Mouse (Mus musculus) embryonic facial prominence, embryonic 14.5 days (tissue): ENCODE measurements at regions not wholly inside any gene's neighbourhood (a gene's known extent, or its start where the extent isn't known, plus 50 kb on each side); places are given as distances from the start of the nearest gene placed in this dataset.

ENCODE experiments used
- ATAC-seq: fragments of 200-750 bp; cut with Nextera tagmentation; 2 replicates; pipeline ENCODE4 v1.8.0; 2017; ENCODE audit warnings: low read depth, moderate number of reproducible peaks, moderate TSS enrichment
- DNase-seq: peaks from one replicate; pipeline ENCODE4 v3.0.0-alpha.2; 2015; ENCODE audit warnings: low spot score
- H3K27ac ChIP-seq: fragments of 300-500 bp; sonication (generic); replicated peaks from 2 replicates; pipeline ENCODE4 v1.5.1; 2014; ENCODE audit warnings: low read depth, mild to moderate bottlenecking, low read length, moderate library complexity
- H3K27me3 ChIP-seq: fragments of 300-500 bp; sonication (generic); replicated peaks from 2 replicates; pipeline ENCODE4 v1.6.1; 2014; ENCODE audit warnings: low read length; ENCODE audit not compliant: control insufficient read depth, insufficient read depth
- H3K36me3 ChIP-seq: fragments of 300-500 bp; sonication (generic); 2 replicates; pipeline ENCODE4 v1.6.1; 2014; ENCODE audit warnings: low read length, mixed read lengths; ENCODE audit not compliant: control insufficient read depth, insufficient read depth
- H3K4me1 ChIP-seq: fragments of 300-500 bp; sonication (generic); 2 replicates; pipeline ENCODE4 v1.6.1; 2014; ENCODE audit warnings: antibody characterized with exemption, low read length; ENCODE audit not compliant: control insufficient read depth, insufficient read depth
- H3K4me2 ChIP-seq: fragments of 300-500 bp; sonication (generic); 2 replicates; pipeline ENCODE4 v1.6.1; 2014; ENCODE audit warnings: low read depth, mild to moderate bottlenecking, low read length, moderate library complexity, mixed read lengths
- H3K4me3 ChIP-seq: fragments of 300-500 bp; sonication (generic); 2 replicates; pipeline ENCODE4 v1.5.1; 2014; ENCODE audit warnings: low read depth, mild to moderate bottlenecking, low read length
- H3K9ac ChIP-seq: fragments of 300-500 bp; sonication (generic); 2 replicates; pipeline ENCODE4 v1.6.1; 2014; ENCODE audit warnings: low read depth, mild to moderate bottlenecking, low read length, moderate library complexity, mixed read lengths
- H3K9me3 ChIP-seq: fragments of 300-500 bp; sonication (generic); 2 replicates; pipeline ENCODE4 v1.6.1; 2016; ENCODE audit warnings: low read length; ENCODE audit not compliant: control insufficient read depth
- WGBS: fragments of 180-500 bp; shearing (Covaris S2); extraction: QIAGEN DNeasy Blood & Tissue Kit; methylation state at CpG from one replicate; pipeline ENCODE4 v1.1.7; 2014; 5-methylcytosine and 5-hydroxymethylcytosine counted together

GRCm38 (mm10) chr6:148571651-148572050 is 127.5 kb upstream of the Tmtc1 start:
- Histone ChIP-seq H3K4me1 (no peaks in the 10 kb centered on the region), H3K9ac (no peak overlapping the region), H3K9me3 (no peaks in the 10 kb centered on the region), H3K27ac (no peak overlapping the region), H3K36me3 (no peaks in the 10 kb centered on the region), H3K27me3 (no peaks in the 10 kb centered on the region), H3K4me3 (no peak overlapping the region), H3K4me2 (no peak overlapping the region)
- WGBS, result 68% methylated on average over 3 of the region's 3 CpGs
- no peak for ATAC-seq
- DNase-seq, result no peak

GRCm38 (mm10) chr6:148564146-148564545 is 120.0 kb upstream of the Tmtc1 start:
- Histone ChIP-seq H3K36me3 (no peaks in the 10 kb centered on the region), H3K27me3 (no peaks in the 10 kb centered on the region), H3K4me3 (no peak overlapping the region), H3K4me1 (no peaks in the 10 kb centered on the region), H3K9me3 (no peaks in the 10 kb centered on the region), H3K9ac (no peak overlapping the region), H3K4me2 (no peak overlapping the region), H3K27ac (no peak overlapping the region)
- no peak for DNase-seq
- WGBS, result 73% methylated on average over 2 of the region's 2 CpGs
- ATAC-seq, result no peak

GRCm38 (mm10) chr6:148562206-148562708 is 118.1 kb upstream of the Tmtc1 start:
- no peaks in the 10 kb centered on the region for H3K9me3 ChIP-seq
- ATAC-seq, result no peak
- H3K27me3 ChIP-seq, result no peaks in the 10 kb centered on the region
- 44% methylated on average over 2 of the region's 2 CpGs for WGBS
- no peaks in the 10 kb centered on the region for H3K36me3 ChIP-seq
- H3K4me1 ChIP-seq, result no peaks in the 10 kb centered on the region
- H3K4me2 ChIP-seq, result no peak overlapping the region
- H3K9ac ChIP-seq, result no peak overlapping the region
- DNase-seq, result no peak
- no peak overlapping the region for H3K4me3 ChIP-seq
- no peak overlapping the region for H3K27ac ChIP-seq

- Histone ChIP-seq H3K27ac (peak overlapping the region; percentile 7; the same call in 1 of the 2 replicates), H3K27me3 (no peaks in the 10 kb centered on the region), H3K4me1 (peaks cover 8% of the 10 kb centered on the region), H3K9me3 (no peaks in the 10 kb centered on the region), H3K9ac (no peak overlapping the region), H3K4me3 (no peak overlapping the region), H3K4me2 (no peak overlapping the region), H3K36me3 (no peaks in the 10 kb centered on the region)
- no peak for ATAC-seq
- 91% methylated on average over 2 of the region's 2 CpGs for WGBS
- DNase-seq, result no peak
Observed at GRCm38 (mm10) chr6:148556484-148556871, 112.3 kb upstream of the Tmtc1 start.

- Histone ChIP-seq H3K27me3 (no peaks in the 10 kb centered on the region), H3K4me1 (peaks cover 8% of the 10 kb centered on the region), H3K9me3 (no peaks in the 10 kb centered on the region), H3K4me3 (no peak overlapping the region), H3K4me2 (no peak overlapping the region), H3K36me3 (no peaks in the 10 kb centered on the region), H3K9ac (no peak overlapping the region; the same call in 1 of the 2 replicates), H3K27ac (peak overlapping the region; percentile 79)
- ATAC-seq, result peak; percentile 67
- peak; percentile 81 for DNase-seq
- WGBS, result 37% methylated on average over 5 of the region's 5 CpGs
Observed at GRCm38 (mm10) chr6:148555651-148556483, 111.7 kb upstream of the Tmtc1 start.

GRCm38 (mm10) chr6:148554463-148554862 is 110.3 kb upstream of the Tmtc1 start:
- H3K27me3 ChIP-seq, result no peaks in the 10 kb centered on the region
- H3K9me3 ChIP-seq, result no peaks in the 10 kb centered on the region
- no peak overlapping the region for H3K4me3 ChIP-seq
- WGBS, result 89% methylated on average over 3 of the region's 3 CpGs
- H3K4me1 ChIP-seq, result peaks cover 8% of the 10 kb centered on the region
- DNase-seq (no peak), ATAC-seq (no peak)
- H3K4me2 ChIP-seq, result no peak overlapping the region
- H3K9ac ChIP-seq, result no peak overlapping the region
- no peak overlapping the region for H3K27ac ChIP-seq
- H3K36me3 ChIP-seq, result no peaks in the 10 kb centered on the region

GRCm38 (mm10) chr6:148553616-148554015 is 109.4 kb upstream of the Tmtc1 start:
- H3K9ac ChIP-seq, result no peak overlapping the region
- H3K9me3 ChIP-seq, result no peaks in the 10 kb centered on the region
- H3K4me1 ChIP-seq, result peaks cover 8% of the 10 kb centered on the region
- ATAC-seq (no peak), DNase-seq (no peak)
- H3K4me3 ChIP-seq, result no peak overlapping the region
- H3K27me3 ChIP-seq, result no peaks in the 10 kb centered on the region
- no peak overlapping the region for H3K4me2 ChIP-seq
- H3K27ac ChIP-seq, result no peak overlapping the region
- WGBS, result 76% methylated on average over 5 of the region's 5 CpGs
- no peaks in the 10 kb centered on the region for H3K36me3 ChIP-seq

GRCm38 (mm10) chr6:148551097-148551496 is 106.9 kb upstream of the Tmtc1 start:
- H3K4me1 ChIP-seq, result peaks cover 8% of the 10 kb centered on the region
- ATAC-seq, result no peak
- H3K27me3 ChIP-seq, result no peaks in the 10 kb centered on the region
- H3K4me2 ChIP-seq, result no peak overlapping the region
- no peaks in the 10 kb centered on the region for H3K36me3 ChIP-seq
- H3K9ac ChIP-seq, result no peak overlapping the region
- DNase-seq, result no peak
- no peak overlapping the region for H3K27ac ChIP-seq
- WGBS, result 64% methylated on average over 3 of the region's 3 CpGs
- no peaks in the 10 kb centered on the region for H3K9me3 ChIP-seq
- no peak overlapping the region for H3K4me3 ChIP-seq
